Mouse (Mus musculus): ENCODE measurements at regions not wholly inside any gene's neighbourhood (a gene's known extent, or its start where the extent isn't known, plus 50 kb on each side); places are given as distances from the start of the nearest gene placed in this dataset.

- Histone ChIP-seq H3K27me3 (no peaks in the 10 kb centered on the region), H3K4me1 (no peaks in the 10 kb centered on the region), H3K9me3 (no peaks in the 10 kb centered on the region), H3K4me3 (no peak overlapping the region), H3K9ac (no peak overlapping the region), H3K36me3 (no peaks in the 10 kb centered on the region), H3K4me2 (no peak overlapping the region), H3K27ac (no peak overlapping the region)
- WGBS: 79% methylated on average over 7 of the region's 7 CpGs
- ATAC-seq (ENCODE audit: insufficient number of reproducible peaks, insufficient read depth, low FRiP score, low TSS enrichment, low read depth): no peak
These were observed 51.3 kb upstream of the Serbp1 start for GRCm38 (mm10) chr6:67186537-67187274.

DNA sequence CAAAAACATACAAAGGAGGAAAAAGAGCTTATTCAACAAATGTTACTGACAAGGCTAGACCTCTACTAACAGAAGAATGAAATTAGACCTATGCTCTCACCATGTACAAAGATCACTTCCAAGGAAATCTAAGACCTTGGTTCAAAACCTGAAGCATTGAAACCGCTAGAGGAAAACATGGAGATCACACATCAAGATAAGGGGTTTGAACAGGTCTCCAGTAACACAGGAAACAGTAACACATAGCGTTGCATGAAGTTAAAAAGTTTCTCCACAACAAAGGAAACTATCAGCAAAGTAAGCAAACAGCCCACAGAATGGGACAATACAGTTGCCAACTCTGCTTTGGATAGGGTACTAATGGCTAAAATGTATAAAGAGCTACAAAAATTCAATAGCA lies 53.3 kb upstream of the Serbp1 start:
- H3K4me3 ChIP-seq: no peak overlapping the region
- H3K27me3 ChIP-seq: no peaks in the 10 kb centered on the region
- H3K4me1 ChIP-seq: no peaks in the 10 kb centered on the region
- no peak overlapping the region for H3K4me2 ChIP-seq
- 70% methylated on average over 2 of the region's 2 CpGs for WGBS
- H3K9ac ChIP-seq: no peak overlapping the region
- no peaks in the 10 kb centered on the region for H3K9me3 ChIP-seq
- no peak for ATAC-seq (ENCODE audit: insufficient number of reproducible peaks, insufficient read depth, low FRiP score, low TSS enrichment, low read depth)
- H3K27ac ChIP-seq: no peak overlapping the region
- no peaks in the 10 kb centered on the region for H3K36me3 ChIP-seq

GRCm38 (mm10) chr6:67183481-67184215 lies 54.3 kb upstream of the Serbp1 start:
- 74% methylated on average over 15 of the region's 15 CpGs for WGBS

DNA sequence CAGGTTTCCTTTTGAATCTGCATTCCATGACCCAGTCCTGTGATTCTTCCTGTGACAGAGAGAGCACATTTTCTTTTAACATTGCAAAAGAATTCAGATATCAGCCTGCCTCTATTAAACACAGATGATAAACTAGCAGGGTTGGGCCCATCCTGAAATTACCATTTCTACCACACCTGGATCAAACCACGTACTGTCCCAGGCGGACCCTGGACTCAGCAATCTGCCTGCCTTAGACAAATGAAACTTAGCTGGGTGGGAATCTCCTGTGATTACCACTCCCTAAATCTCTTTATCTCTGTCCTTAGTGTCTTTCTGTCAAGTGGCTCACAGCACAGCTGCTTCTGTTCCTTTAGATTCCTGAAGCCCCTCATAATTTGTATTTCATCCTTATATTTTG lies 55.5 kb upstream of the Serbp1 start:
- H3K9me3 ChIP-seq: no peaks in the 10 kb centered on the region
- no peak overlapping the region for H3K4me2 ChIP-seq
- no peak for ATAC-seq (ENCODE audit: insufficient number of reproducible peaks, insufficient read depth, low FRiP score, low TSS enrichment, low read depth)
- no peak overlapping the region for H3K4me3 ChIP-seq
- no peaks in the 10 kb centered on the region for H3K27me3 ChIP-seq
- no peaks in the 10 kb centered on the region for H3K4me1 ChIP-seq
- 81% methylated on average over 2 of the region's 2 CpGs for WGBS
- no peak overlapping the region for H3K27ac ChIP-seq
- no peaks in the 10 kb centered on the region for H3K36me3 ChIP-seq
- H3K9ac ChIP-seq: no peak overlapping the region

More at GRCm38 (mm10) chr6:67183481-67184215, 54.3 kb upstream of the Serbp1 start:
- Histone ChIP-seq H3K27me3 (no peaks in the 10 kb centered on the region), H3K9ac (no peak overlapping the region), H3K4me2 (no peak overlapping the region), H3K27ac (no peak overlapping the region), H3K9me3 (no peaks in the 10 kb centered on the region), H3K4me3 (no peak overlapping the region), H3K36me3 (no peaks in the 10 kb centered on the region), H3K4me1 (no peaks in the 10 kb centered on the region)
- no peak for ATAC-seq (ENCODE audit: insufficient number of reproducible peaks, insufficient read depth, low FRiP score, low TSS enrichment, low read depth)

GRCm38 (mm10) chr6:67181459-67181858 lies 56.5 kb upstream of the Serbp1 start:
- Histone ChIP-seq H3K9ac (no peak overlapping the region), H3K27me3 (no peaks in the 10 kb centered on the region), H3K27ac (no peak overlapping the region), H3K4me1 (no peaks in the 10 kb centered on the region), H3K36me3 (no peaks in the 10 kb centered on the region), H3K9me3 (no peaks in the 10 kb centered on the region), H3K4me3 (no peak overlapping the region), H3K4me2 (no peak overlapping the region)
- ATAC-seq (ENCODE audit: insufficient number of reproducible peaks, insufficient read depth, low FRiP score, low TSS enrichment, low read depth): no peak
- WGBS: 85% methylated on average over 4 of the region's 4 CpGs

DNA sequence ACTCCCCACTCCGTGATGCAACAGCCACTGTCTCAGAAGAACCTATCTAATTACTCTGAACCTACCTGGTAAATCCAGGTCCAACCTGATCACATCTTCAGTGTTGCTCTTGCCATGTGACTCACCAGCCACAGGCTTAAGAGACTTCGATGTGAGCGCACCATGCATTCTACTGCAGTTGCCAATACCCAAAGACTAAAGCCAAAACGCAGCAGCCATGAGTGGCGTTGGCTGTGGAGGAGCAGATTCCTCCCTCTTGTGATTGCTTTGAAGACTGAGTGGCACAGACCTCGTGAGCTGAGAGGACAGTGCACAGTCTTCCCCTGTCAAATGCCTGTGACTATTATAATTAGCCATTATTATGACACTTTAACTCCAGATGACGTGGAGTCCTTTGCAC lies 58.6 kb upstream of the Serbp1 start:
- Histone ChIP-seq H3K4me2 (no peak overlapping the region), H3K36me3 (no peaks in the 10 kb centered on the region), H3K9me3 (no peaks in the 10 kb centered on the region), H3K27me3 (no peaks in the 10 kb centered on the region), H3K27ac (no peak overlapping the region), H3K9ac (no peak overlapping the region), H3K4me1 (no peaks in the 10 kb centered on the region), H3K4me3 (no peak overlapping the region)
- WGBS: 74% methylated on average over 7 of the region's 7 CpGs
- ATAC-seq (ENCODE audit: insufficient number of reproducible peaks, insufficient read depth, low FRiP score, low TSS enrichment, low read depth): no peak

DNA sequence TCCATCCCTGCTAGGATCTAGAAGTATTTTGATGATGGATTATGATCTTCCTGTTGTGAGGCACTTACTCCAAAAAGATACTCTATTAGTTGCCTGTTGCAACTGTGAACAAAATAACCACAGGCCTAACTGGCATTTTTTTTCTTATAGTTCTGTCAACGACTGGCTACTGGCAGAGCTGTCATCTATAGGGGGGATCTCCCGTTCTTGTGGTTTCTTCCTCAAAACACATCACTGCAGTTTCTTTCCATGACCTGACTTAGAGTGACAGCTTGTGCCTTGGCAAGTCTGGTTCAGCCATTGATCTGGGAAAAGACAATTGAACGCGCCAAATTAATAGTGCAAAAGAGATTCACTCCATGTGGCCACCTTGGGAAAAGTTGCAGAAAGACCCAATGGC lies 59.4 kb upstream of the Serbp1 start:
- Histone ChIP-seq H3K27ac (no peak overlapping the region), H3K9me3 (no peaks in the 10 kb centered on the region), H3K4me1 (no peaks in the 10 kb centered on the region), H3K4me3 (no peak overlapping the region), H3K36me3 (no peaks in the 10 kb centered on the region), H3K9ac (no peak overlapping the region), H3K27me3 (no peaks in the 10 kb centered on the region), H3K4me2 (no peak overlapping the region)
- WGBS: 78% methylated on average over 4 of the region's 4 CpGs
- ATAC-seq (ENCODE audit: insufficient number of reproducible peaks, insufficient read depth, low FRiP score, low TSS enrichment, low read depth): no peak

GRCm38 (mm10) chr6:67178101-67178500 lies 59.9 kb upstream of the Serbp1 start:
- WGBS: 21% methylated on average over 1 of the region's 1 CpGs
- ATAC-seq (ENCODE audit: insufficient number of reproducible peaks, insufficient read depth, low FRiP score, low TSS enrichment, low read depth): no peak
- H3K27me3 ChIP-seq: no peaks in the 10 kb centered on the region
- H3K4me3 ChIP-seq: no peak overlapping the region
- H3K4me1 ChIP-seq: no peaks in the 10 kb centered on the region
- H3K4me2 ChIP-seq: no peak overlapping the region
- H3K9ac ChIP-seq: no peak overlapping the region
- no peaks in the 10 kb centered on the region for H3K9me3 ChIP-seq
- H3K36me3 ChIP-seq: no peaks in the 10 kb centered on the region
- H3K27ac ChIP-seq: no peak overlapping the region

DNA sequence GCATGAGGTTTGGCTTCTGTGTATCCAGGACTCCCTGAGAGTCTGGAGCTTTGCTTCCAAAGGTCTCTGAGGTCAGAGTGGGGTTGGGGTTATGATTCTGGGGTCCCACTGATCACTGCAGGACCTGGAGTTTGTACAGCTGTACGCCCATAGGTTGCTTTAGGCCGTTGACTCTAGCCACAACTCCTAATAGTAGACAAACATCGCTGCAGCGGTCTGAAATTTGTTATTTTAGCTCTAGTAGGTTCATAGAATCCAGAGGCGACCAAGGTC lies 67.4 kb upstream of the Serbp1 start:
- Histone ChIP-seq H3K4me1 (0 out of 2 replicates have a peak, but pooled peaks cover 10% of the 10 kb centered on the region), H3K9ac (no peak overlapping the region), H3K4me2 (peak overlapping the region; percentile 52), H3K36me3 (no peaks in the 10 kb centered on the region), H3K9me3 (no peaks in the 10 kb centered on the region), H3K27me3 (no peaks in the 10 kb centered on the region), H3K4me3 (peak overlapping the region; percentile 29), H3K27ac (0 out of 2 replicates have a peak overlapping the region, but pooled peaks have one; percentile 30)
- ATAC-seq (ENCODE audit: insufficient number of reproducible peaks, insufficient read depth, low FRiP score, low TSS enrichment, low read depth): 0 out of 2 replicates have a peak, but pooled peaks have one; percentile 37
- 75% methylated on average over 5 of the region's 5 CpGs for WGBS

- Histone ChIP-seq H3K36me3 (no peaks in the 10 kb centered on the region), H3K9ac (0 out of 2 replicates have a peak overlapping the region, but pooled peaks have one; percentile 27), H3K9me3 (no peaks in the 10 kb centered on the region), H3K27me3 (no peaks in the 10 kb centered on the region), H3K4me2 (peak overlapping the region; percentile 52), H3K4me1 (0 out of 2 replicates have a peak, but pooled peaks cover 10% of the 10 kb centered on the region), H3K27ac (0 out of 2 replicates have a peak overlapping the region, but pooled peaks have one; percentile 30), H3K4me3 (peak overlapping the region; percentile 29)
- 42% methylated on average over 13 of the region's 13 CpGs for WGBS
- peak; percentile 83 for ATAC-seq (ENCODE audit: insufficient number of reproducible peaks, insufficient read depth, low FRiP score, low TSS enrichment, low read depth)
These were observed 67.9 kb upstream of the Serbp1 start for GRCm38 (mm10) chr6:67169873-67170673.

- Histone ChIP-seq H3K36me3 (no peaks in the 10 kb centered on the region), H3K4me2 (peak overlapping the region; percentile 59), H3K9ac (peak overlapping the region; percentile 54), H3K9me3 (no peaks in the 10 kb centered on the region), H3K27ac (peak overlapping the region; percentile 39; the same call in 1 of the 2 replicates), H3K27me3 (no peaks in the 10 kb centered on the region), H3K4me1 (0 out of 2 replicates have a peak, but pooled peaks cover 10% of the 10 kb centered on the region), H3K4me3 (peak overlapping the region; percentile 44)
- ATAC-seq (ENCODE audit: insufficient number of reproducible peaks, insufficient read depth, low FRiP score, low TSS enrichment, low read depth): no peak
- 40% methylated on average over 2 of the region's 2 CpGs for WGBS
These were observed 69.2 kb upstream of the Serbp1 start for GRCm38 (mm10) chr6:67168803-67169202.
